Mouse (Mus musculus): ENCODE data around the gene Esrrb. TPM values are rescaled to one million over a fixed set of nuclear protein-coding genes. Genes with fewer than 3 reads are reported as not detected.

The Esrrb gene
- polyA plus RNA-seq, 1 experiment from 2014 or later: 0.42 TPM

- no peak overlapping the region for H3K9ac ChIP-seq (ENCODE audit: low read depth, low read length)
- no peak for TF ChIP-seq CTCF (IDR thresholded peaks at IDR 0.05; ENCODE audit: low read depth)
- H3K4me3 ChIP-seq (ENCODE audit: low read depth, low read length): no peak overlapping the region
- 73% methylated on average over 9 of the region's 9 CpGs for WGBS
- H3K27me3 ChIP-seq (replicated peaks; ENCODE audit: control insufficient read depth, insufficient read depth, low read length): no peaks in the 10 kb centered on the region
- H3K9me3 ChIP-seq (ENCODE audit: control insufficient read depth): no peaks in the 10 kb centered on the region
- no peak overlapping the region for H3K27ac ChIP-seq (ENCODE audit: low read depth, low read length)
- no peaks in the 10 kb centered on the region for H3K4me1 ChIP-seq (replicated peaks; ENCODE audit: control insufficient read depth, insufficient read depth, low read length)
- H3K4me2 ChIP-seq (replicated peaks; ENCODE audit: low read depth): no peak overlapping the region
- H3K36me3 ChIP-seq (ENCODE audit: control insufficient read depth, insufficient read depth): no peaks in the 10 kb centered on the region
- ATAC-seq: no peak
These were observed 102.0 kb downstream of the Esrrb start for GRCm38 (mm10) chr12:86462742-86463470.

DNA sequence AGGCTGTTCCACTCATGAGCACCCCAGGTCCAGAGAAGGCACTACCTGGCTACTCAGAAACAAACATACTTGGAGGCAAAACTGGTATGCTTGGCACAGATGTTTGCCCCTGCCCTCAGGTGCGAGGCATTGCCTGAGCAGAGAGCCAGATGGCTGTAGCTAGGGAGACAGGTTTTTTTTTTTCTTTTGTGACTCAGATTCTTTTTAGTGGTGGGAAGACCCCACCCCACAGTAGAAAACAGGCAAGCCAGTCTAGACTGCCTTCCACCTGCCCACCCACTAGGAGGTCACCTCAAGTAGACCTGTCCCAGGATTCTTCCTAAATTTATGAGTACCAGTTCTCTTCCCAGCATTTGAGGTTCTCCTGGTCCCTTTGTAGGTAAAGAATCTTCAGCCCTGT is 103.5 kb downstream of the Esrrb start:
- no peak for ATAC-seq
- Histone ChIP-seq H3K27ac (ENCODE audit: low read depth, low read length) (no peak overlapping the region), H3K9me3 (ENCODE audit: control insufficient read depth) (no peaks in the 10 kb centered on the region), H3K9ac (ENCODE audit: low read depth, low read length) (no peak overlapping the region), H3K27me3 (replicated peaks; ENCODE audit: control insufficient read depth, insufficient read depth, low read length) (no peaks in the 10 kb centered on the region), H3K4me3 (ENCODE audit: low read depth, low read length) (no peak overlapping the region), H3K36me3 (ENCODE audit: control insufficient read depth, insufficient read depth) (no peaks in the 10 kb centered on the region), H3K4me1 (replicated peaks; ENCODE audit: control insufficient read depth, insufficient read depth, low read length) (no peaks in the 10 kb centered on the region), H3K4me2 (replicated peaks; ENCODE audit: low read depth) (no peak overlapping the region)
- 88% methylated on average over 1 of the region's 1 CpGs for WGBS
- TF ChIP-seq CTCF (IDR thresholded peaks at IDR 0.05; ENCODE audit: low read depth): no peak

DNA sequence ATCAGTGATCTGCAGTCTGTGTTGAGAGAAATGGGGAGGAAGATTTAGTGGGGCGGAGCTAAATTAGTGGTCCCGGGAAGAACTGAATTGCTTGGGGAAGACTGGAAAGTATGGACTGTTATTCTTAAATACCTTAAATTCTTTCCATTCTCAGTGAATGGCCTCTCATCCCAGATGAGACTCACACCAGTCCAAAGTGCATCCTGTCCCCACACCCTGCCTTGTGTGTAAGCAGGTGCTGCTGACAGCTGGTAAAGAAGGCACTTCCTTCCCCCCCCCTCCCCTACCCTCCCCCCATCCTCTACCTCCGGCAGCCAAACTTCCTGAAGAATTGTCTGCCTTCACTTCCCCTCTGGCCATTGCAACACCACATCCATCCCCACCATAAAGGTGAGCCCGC is 105.3 kb downstream of the Esrrb start:
- Histone ChIP-seq H3K9me3 (ENCODE audit: control insufficient read depth) (no peaks in the 10 kb centered on the region), H3K9ac (ENCODE audit: low read depth, low read length) (no peak overlapping the region), H3K36me3 (ENCODE audit: control insufficient read depth, insufficient read depth) (no peaks in the 10 kb centered on the region), H3K4me3 (ENCODE audit: low read depth, low read length) (no peak overlapping the region), H3K4me1 (replicated peaks; ENCODE audit: control insufficient read depth, insufficient read depth, low read length) (no peaks in the 10 kb centered on the region), H3K27ac (ENCODE audit: low read depth, low read length) (no peak overlapping the region), H3K4me2 (replicated peaks; ENCODE audit: low read depth) (no peak overlapping the region), H3K27me3 (replicated peaks; ENCODE audit: control insufficient read depth, insufficient read depth, low read length) (no peaks in the 10 kb centered on the region)
- no peak for ATAC-seq
- WGBS: 56% methylated on average over 4 of the region's 4 CpGs
- no peak for TF ChIP-seq CTCF (IDR thresholded peaks at IDR 0.05; ENCODE audit: low read depth)

DNA sequence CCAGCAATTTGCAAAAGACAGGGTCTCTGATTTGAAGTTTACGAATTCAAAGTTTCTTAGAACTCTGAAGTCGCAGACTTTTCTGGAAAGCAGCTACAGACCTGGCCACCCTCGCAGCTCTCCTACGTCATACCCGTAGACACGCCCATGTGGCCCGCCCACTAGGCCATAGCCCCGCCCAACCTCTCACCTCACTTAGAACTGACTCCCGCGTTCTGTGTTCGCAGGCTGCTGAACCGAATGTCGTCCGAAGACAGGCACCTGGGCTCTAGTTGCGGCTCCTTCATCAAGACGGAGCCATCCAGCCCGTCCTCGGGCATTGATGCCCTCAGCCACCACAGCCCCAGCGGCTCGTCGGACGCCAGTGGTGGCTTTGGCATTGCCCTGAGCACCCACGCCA is 109.0 kb downstream of the Esrrb start:
- WGBS: 55% methylated on average over 23 of the region's 23 CpGs
- no peak for ATAC-seq
- Histone ChIP-seq H3K27ac (ENCODE audit: low read depth, low read length) (no peak overlapping the region), H3K36me3 (ENCODE audit: control insufficient read depth, insufficient read depth) (no peaks in the 10 kb centered on the region), H3K9ac (ENCODE audit: low read depth, low read length) (no peak overlapping the region), H3K9me3 (ENCODE audit: control insufficient read depth) (no peaks in the 10 kb centered on the region), H3K4me3 (ENCODE audit: low read depth, low read length) (no peak overlapping the region), H3K4me1 (replicated peaks; ENCODE audit: control insufficient read depth, insufficient read depth, low read length) (no peaks in the 10 kb centered on the region), H3K4me2 (replicated peaks; ENCODE audit: low read depth) (no peak overlapping the region), H3K27me3 (replicated peaks; ENCODE audit: control insufficient read depth, insufficient read depth, low read length) (no peaks in the 10 kb centered on the region)
- no peak for TF ChIP-seq CTCF (IDR thresholded peaks at IDR 0.05; ENCODE audit: low read depth)

DNA sequence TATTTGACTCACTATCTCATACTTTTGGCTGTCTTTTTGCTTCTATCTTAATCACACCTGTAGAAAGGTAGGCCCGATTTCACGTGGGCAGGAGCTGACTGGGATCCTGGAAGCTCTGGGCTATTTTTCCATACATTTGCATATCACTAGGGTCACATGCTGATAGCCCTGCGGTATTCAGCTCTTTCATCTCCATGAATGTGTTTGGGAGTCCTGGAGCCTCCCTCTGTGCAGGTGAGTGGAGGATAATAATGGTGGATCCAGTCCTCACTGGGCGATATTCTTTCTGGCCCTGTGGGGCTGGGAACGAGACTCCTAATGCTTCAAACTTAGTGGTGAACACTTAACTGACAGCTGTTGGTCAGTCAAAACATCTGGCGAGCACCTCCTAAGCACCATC is 110.0 kb downstream of the Esrrb start:
- Histone ChIP-seq H3K27ac (ENCODE audit: low read depth, low read length) (no peak overlapping the region), H3K4me3 (ENCODE audit: low read depth, low read length) (no peak overlapping the region), H3K4me1 (replicated peaks; ENCODE audit: control insufficient read depth, insufficient read depth, low read length) (no peaks in the 10 kb centered on the region), H3K9me3 (ENCODE audit: control insufficient read depth) (no peaks in the 10 kb centered on the region), H3K27me3 (replicated peaks; ENCODE audit: control insufficient read depth, insufficient read depth, low read length) (no peaks in the 10 kb centered on the region), H3K9ac (ENCODE audit: low read depth, low read length) (no peak overlapping the region), H3K36me3 (ENCODE audit: control insufficient read depth, insufficient read depth) (no peaks in the 10 kb centered on the region), H3K4me2 (replicated peaks; ENCODE audit: low read depth) (no peak overlapping the region)
- ATAC-seq: no peak
- TF ChIP-seq CTCF (IDR thresholded peaks at IDR 0.05; ENCODE audit: low read depth): no peak
- WGBS: 70% methylated on average over 6 of the region's 6 CpGs

GRCm38 (mm10) chr12:86473630-86474029 is 112.7 kb downstream of the Esrrb start:
- no peak for TF ChIP-seq CTCF (IDR thresholded peaks at IDR 0.05; ENCODE audit: low read depth)
- ATAC-seq: no peak
- WGBS: 50% methylated on average over 12 of the region's 12 CpGs

More at GRCm38 (mm10) chr12:86473630-86474029, 112.7 kb downstream of the Esrrb start:
- Histone ChIP-seq H3K9me3 (ENCODE audit: control insufficient read depth) (no peaks in the 10 kb centered on the region), H3K27me3 (replicated peaks; ENCODE audit: control insufficient read depth, insufficient read depth, low read length) (no peaks in the 10 kb centered on the region), H3K27ac (ENCODE audit: low read depth, low read length) (no peak overlapping the region), H3K4me3 (ENCODE audit: low read depth, low read length) (no peak overlapping the region), H3K4me1 (replicated peaks; ENCODE audit: control insufficient read depth, insufficient read depth, low read length) (no peaks in the 10 kb centered on the region), H3K4me2 (replicated peaks; ENCODE audit: low read depth) (no peak overlapping the region), H3K9ac (ENCODE audit: low read depth, low read length) (no peak overlapping the region), H3K36me3 (ENCODE audit: control insufficient read depth, insufficient read depth) (no peaks in the 10 kb centered on the region)
